Mouse (Mus musculus): ENCODE measurements around the gene Yipf1. TPM values are rescaled to one million over a fixed set of nuclear protein-coding genes. Genes with fewer than 3 reads are reported as not detected.
"Not testable (repeated sequence)": the region's sequence is repeated elsewhere in the genome, so short reads cannot be mapped to it uniquely, and the experiment has no call there.

Yipf1 gene
- total RNA-seq, 2 experiments from 2014 or later = 39.5 to 45.8 TPM

DNA sequence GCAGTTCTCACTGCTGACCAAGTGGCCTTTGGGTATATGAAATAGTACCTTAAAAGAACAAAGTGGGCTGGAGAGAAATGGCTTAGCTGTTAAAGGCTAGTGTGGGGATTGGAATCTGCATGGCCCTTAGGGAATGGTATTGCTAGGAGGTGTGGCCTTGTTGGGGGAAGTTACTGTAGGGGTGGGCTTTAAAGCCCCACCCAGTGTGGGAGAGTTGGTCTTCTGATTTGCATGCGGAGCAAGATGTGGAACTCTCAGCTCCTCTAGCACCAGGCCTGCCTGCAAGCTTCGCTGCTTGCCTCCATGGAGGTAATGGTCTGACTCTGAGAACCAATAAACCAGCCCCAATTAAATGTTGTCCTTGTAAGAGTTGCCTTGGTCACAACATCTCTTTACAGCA is 6.9 kb downstream of the Yipf1 start:
- ATAC-seq (replicated peaks; ENCODE audit: poor library complexity) = no peak

DNA sequence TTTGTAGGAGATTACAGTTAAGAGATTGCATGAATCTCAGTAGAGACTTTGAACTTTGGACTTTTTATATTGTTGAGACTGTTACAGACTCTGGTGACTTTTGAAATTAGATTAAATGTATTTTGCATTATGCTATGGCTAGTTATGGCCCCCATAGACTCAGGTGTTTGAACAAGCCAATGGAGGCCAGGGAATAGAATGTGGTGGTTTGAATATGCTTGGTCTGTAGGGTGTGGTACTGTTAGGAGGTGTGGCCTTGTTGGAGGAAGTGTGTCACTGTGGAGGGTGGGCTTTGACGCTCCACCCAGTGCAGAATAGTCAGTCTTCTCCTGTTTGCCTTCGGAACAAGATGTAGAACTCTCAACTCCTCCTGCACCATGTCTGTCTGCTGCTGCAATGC is 8.9 kb downstream of the Yipf1 start:
- no peak for ATAC-seq (replicated peaks; ENCODE audit: poor library complexity)

DNA sequence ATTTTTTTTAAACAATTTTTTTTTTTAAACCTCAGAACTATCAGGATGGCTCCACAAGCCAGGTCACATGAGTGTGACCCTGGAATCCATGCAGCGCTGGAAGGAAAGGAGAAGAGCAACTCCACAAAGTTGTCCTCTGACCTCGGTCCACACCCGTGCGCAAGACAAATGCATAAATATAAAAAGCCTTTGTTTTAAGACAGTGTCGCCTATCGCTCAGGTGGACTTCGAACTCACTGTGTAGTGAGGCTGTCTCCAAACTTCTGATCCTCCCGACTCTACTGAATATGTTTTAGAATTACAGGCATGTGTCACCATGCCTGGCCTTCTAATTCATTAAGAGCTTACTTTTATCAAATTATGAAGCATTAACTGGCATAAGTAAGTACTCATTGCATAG is 14.4 kb downstream of the Yipf1 start:
- no peak for ATAC-seq (replicated peaks; ENCODE audit: poor library complexity)

DNA sequence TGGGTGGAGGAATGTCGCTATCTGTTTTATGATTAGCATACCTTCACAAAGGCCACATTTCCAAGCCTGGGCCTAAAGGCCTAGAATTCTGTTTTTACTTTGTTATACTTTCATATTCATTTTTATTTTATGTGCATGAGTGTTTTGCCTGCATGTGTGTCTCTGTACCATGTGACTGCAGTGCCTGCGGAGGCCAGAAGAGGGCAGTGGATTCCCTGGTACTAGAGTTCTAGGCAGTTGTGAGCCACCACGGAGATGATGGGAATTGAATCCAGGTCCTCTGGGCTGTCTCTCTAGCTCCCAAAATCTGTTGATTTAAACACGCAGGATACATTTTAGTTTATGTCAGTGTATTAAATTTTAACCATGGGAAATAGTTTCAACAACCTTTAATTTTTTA is 19.4 kb downstream of the Yipf1 start:
- ATAC-seq (replicated peaks; ENCODE audit: poor library complexity) = 0 out of 2 replicates have a peak, but pooled peaks have one; percentile 29

DNA sequence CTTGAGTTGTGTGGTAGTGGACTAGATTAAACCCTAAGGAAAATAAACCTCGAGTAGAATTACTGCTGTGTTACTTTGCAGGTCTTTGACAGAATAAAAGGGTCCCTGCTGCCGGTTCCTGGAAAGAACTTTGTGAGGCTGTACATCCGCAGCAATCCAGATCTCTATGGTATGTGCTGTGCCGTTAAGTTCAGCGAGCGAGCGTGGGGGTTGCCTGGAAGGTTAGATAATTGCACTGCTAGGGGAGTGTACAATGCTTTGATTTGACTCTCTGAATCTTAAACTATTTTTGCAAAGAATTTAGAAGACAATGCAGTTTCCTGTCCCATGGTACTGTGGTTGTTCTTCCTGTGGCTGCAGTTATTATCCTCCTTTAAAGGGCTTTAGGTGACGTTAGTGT is 22.2 kb downstream of the Yipf1 start:
- ATAC-seq (replicated peaks; ENCODE audit: poor library complexity) = no peak

DNA sequence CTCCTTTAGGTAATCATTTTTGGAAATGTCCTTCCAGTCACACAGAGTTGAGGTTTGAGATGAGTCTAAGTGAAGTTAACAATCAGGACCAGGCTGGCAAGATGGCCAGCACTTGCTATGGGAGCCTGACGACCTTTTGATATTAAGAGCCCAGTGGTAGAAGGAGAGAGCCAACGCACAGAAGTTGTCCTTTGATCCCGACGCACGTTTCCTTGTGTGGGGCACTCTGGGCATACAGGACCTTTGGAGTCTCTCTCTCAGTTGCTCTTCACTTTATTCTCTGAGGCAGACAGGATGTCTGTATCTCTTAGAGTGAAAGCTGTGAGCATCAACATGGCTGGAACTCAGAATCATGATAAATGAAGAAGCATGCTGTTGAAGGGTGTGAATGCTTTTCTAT is 23.3 kb downstream of the Yipf1 start:
- no peak for ATAC-seq (replicated peaks; ENCODE audit: poor library complexity)

DNA sequence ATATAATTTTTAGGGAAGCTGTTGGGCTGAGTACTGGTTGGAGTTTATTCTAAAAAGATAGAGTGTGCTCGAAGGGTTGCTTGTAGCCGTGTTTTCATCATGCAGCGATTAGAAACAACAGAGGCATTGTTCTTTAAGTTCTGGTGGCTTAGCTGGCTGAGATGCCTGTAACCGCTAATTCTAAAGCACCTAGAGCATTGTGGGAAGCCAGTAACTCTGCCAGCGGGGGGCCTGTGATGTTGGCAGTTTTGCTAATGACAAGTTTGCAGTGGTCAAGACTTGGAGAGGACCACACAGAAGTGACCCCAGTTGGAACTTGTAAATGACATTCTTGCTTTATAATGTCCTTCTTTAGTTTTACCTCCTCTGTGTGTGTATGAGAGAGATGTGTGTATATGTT is 27.2 kb downstream of the Yipf1 start:
- no peak for ATAC-seq (replicated peaks; ENCODE audit: poor library complexity)

DNA sequence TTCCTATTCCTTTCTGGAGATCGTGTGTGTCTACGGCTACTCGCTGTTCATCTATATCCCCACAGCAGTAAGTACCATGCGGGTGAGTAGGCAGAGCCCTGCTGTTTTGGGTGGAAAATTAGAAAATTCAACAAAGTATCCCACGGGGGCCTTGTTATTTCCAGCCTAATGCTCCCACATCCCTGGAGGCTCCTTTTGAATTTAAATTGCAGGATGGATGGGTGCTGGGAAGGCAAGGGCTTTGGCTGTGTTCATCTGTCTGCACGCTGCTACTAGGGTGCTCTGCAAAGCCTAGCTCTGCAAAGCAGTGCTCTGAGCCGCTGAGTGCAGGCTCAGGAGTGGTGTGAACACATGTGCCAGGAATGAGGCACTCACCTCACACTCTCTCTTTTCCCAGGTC is 30.4 kb downstream of the Yipf1 start:
- ATAC-seq (replicated peaks; ENCODE audit: poor library complexity) = no peak

DNA sequence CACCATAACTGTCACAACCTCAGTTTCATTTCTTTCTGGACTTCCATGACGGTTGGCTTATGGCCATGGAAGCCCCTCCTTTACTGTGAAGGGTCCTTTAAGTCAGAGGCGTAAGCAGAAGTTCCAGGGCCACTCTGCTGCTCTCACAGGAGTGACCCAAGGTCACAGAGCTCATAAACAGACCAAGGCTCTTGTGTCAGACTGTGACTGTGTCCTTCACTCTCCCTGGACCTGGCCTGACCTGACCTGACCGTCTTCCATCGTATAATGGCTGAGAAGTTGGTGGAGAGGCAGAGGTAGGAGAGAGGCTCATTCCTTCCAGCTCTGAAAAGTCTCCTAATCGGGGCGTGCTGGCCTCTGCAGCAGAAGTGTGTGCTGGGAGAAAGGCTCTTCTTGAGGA is 33.1 kb downstream of the Yipf1 start:
- no peak for ATAC-seq (replicated peaks; ENCODE audit: poor library complexity)

DNA sequence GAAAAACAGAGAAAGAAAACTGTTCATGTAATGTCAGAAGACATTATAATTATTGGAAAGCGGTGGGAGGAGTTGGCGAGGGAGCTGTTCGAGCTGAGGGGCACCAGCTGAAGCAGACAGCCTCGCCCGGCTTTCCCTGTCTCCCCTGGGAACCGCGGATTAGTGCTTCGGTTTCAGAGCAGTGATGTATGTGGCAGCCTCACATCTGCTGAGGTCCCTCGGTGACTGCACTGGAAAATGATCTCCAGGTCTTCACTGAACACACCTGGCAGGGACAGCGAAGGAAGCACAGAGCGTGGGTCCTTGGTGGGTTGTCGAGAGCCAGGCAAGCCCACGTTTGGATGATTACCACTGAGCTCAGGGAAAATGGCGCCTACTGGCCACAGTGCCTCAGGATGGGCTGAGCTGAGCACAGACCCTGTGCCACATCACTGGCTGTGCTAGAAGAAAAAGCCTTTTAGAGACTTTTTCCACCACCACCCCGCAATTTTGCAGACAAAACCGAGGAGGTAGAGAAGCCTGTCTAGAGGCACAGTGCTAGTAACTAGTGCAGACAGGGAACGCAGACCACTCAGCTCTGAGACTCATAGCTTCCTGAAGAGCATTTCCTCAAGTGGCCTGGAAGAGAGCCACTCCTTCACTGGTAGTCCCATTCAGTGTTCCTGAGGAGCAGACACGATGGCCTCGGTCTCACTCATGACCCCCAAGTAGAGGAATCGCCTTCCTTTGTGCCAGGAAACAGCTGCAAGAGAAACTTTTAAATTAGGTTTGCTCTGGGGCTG is 34.6 kb downstream of the Yipf1 start:
- ATAC-seq (replicated peaks; ENCODE audit: poor library complexity) = no peak

DNA sequence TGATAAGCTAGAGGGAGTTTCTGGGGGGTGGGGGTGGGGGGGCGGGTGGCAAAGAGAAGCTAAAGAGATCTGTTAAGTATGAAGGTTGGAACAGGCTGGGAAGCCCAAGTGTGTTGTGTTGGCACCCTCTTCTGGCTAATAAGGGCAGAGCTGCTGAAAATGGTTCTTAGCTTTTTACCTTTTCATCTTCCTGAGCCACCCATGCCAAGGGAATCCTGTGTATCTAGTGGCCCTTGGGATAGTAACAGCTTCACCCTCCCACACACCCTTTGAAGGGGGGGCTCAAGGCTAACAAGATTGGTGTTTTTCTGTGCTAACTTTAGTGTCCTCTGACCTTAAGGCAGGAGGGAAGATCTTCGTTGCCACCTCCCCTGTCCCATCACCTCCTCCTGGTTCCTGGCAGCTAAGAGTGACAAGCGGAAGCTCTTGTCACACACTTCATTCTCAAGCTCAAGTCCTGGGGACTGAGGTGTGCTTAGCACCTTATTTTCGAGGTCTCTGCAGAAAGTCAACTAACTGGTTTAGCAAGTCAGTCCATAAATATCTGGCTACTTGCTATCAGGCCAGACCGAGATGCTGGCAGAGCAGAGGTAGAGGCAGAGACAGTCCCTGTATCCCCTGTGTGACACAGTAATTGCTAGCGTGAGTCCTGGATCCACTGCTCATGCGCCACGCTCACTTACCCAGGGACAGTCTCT is 35.3 kb downstream of the Yipf1 start:
- peak; percentile 84 for ATAC-seq (replicated peaks; ENCODE audit: poor library complexity)

DNA sequence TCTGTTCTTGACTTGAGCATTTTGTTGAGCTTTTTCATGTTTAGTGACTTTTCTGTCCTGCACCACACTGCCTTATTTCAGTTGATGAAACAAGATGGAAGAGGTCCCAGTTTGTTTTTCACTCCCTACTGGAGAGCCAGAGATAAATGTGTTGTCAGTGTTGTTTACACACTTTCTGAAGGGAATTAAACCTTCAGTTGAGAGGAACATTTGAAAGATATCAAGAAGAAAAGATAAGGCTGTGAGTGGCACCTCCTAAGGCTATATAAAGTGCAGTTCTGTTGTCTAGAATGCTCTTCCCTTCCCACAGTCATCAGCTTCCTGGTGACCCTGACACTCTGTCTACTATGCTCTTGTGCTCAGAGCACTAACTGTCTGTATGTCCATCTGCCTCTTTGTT is 37.2 kb downstream of the Yipf1 start:
- ATAC-seq (replicated peaks; ENCODE audit: poor library complexity) = 0 out of 2 replicates have a peak, but pooled peaks have one; percentile 5

DNA sequence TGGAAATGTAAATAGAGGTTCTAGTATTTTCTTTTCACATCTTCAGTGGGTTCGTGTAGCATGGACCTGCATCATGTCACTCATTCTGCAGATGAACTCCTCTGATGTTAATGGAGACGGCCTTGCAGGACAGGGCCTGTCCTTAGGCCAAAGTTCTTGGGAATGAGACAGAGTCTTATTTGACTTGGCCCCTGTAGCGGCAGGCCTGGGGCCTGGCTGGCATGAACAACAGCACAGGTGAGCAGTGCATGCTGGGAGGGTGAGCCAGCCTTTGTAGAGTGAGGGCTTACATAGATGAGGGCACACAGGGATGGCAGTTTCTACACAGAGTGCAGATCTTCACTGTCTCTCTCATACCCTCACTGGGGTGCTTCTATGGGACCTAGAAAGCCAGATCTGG is 39.4 kb downstream of the Yipf1 start:
- no peak for ATAC-seq (replicated peaks; ENCODE audit: poor library complexity)

DNA sequence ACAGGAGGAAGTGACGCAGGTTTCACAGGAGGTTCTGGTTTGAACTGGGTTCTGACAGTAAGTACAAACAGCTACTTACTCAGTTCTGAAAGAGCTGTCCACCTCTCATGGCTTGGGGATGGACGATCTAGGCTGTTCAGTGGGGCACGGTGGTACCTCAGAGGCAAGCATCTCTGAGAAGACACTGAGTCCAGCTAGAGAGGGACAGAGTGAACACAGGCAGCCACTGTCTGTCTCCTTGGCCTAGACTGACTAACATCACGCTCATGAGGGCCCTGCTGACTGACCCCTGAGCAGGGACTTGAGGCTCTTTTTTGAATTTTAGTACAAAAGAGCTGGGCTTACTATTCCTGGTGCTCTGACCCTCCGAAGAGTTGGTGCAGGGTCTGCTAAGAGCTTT is 40.0 kb downstream of the Yipf1 start:
- ATAC-seq (replicated peaks; ENCODE audit: poor library complexity) = no peak

DNA sequence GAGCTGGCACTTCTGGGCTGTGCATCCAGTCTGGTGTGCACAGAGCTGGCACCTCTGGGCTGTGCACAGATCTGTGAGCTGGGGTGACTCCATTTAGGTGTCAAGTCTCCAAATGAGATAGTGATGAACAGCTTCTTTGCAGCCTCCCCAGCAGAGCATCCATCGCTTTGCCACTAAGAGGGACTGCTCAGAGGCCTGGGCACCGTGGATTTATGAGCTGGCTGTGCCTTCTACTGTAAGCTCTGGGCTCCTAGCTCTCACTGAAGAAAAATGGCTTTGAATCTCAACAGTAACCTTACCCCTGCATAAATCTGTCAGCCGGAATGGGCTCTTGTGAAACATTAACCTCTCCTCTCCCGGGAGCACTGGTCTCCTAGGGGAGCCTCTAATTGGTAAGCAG is 40.4 kb downstream of the Yipf1 start:
- ATAC-seq (replicated peaks; ENCODE audit: poor library complexity) = no peak

DNA sequence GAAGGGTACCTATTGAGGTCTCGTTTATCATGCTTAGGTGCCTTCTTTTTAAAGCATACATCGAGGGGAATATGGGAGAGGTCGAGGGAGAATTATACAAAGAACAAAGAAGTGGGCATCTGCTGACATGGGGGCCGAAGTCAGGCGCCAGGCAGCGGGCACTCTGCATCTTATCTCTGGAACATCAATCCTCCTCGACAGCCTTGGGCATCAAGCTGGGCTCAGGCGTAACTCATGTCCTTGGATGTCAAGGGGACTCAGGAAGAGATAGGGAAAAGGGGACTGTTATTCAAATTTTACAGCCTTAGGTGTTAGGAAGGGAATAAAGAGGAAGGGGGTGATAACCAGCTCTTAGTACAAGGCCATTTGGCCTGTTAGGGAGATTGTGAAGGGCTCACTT is 43.0 kb downstream of the Yipf1 start:
- not testable (repeated sequence) for ATAC-seq (replicated peaks; ENCODE audit: poor library complexity)

DNA sequence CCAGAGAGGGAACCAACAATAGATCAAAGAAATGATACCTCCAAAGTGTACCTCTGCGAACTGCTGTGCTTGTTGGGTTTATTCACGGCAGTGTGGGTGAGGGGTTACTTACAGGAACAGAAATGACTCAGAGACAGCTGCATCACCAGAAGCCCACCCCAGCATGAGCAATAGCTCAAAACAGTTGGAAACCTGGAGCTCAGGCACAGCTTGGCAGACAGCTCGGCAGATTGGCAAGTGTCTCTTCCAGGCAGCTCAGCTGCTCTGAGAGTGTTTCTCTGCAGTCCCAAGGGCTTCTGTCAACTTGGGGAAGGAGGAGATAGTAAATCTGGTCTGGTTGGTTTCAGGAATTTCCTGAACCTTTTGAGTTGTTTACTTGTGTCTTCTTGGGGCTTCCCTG is 44.3 kb downstream of the Yipf1 start:
- no peak for ATAC-seq (replicated peaks; ENCODE audit: poor library complexity)

DNA sequence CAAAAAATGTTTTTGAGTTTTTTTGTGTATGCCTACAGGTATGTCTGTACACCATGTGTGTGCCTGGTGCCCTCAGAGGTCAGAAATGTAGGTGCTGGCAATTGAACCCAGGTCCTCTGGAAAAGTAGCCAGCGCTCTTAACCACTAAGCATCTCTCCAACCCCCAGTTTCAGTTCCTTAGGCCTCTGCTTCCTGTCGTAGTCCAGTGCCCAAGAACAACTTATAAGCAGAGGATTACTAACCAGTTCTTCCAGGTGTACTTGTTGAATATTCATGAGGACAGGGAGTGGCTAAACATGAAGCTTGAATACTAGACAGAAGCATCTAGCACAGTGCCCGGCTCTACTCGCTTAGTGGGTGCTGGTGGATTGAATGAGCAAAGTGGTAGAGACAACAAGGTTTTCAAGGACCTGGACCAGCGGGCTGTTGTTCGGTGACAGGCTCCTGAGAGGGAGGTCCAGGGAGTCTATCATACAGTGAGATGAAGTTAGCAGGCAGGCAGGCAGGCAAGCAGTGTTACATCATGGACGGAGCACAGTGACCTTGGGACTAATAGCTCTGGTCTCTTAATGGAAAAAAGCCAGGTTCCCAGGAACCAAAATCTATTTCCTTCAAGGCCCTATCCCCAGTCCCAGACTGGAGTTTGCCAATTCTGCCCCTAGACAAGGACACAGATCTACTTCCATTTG is 46.4 kb downstream of the Yipf1 start:
- ATAC-seq (replicated peaks; ENCODE audit: poor library complexity) = no peak

DNA sequence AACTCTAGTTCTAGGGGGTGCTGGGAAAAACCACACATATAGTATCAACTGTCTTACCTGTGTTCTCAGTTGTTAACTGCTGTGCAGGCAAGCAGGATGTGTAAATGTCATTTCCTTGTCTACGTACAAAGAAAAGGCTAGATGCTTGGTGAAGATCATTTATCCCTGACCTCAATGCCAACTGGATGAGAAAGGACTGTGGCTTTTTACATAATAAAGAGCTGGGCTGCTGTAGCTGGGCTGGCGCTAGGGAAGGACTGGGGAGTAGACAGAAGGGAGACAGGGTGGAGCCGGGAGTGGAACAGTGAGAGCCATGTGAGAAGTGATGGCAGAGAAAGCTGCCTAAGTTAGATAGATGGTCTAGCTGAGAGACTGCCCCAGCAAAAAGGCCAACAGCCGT is 48.6 kb downstream of the Yipf1 start:
- no peak for ATAC-seq (replicated peaks; ENCODE audit: poor library complexity)

DNA sequence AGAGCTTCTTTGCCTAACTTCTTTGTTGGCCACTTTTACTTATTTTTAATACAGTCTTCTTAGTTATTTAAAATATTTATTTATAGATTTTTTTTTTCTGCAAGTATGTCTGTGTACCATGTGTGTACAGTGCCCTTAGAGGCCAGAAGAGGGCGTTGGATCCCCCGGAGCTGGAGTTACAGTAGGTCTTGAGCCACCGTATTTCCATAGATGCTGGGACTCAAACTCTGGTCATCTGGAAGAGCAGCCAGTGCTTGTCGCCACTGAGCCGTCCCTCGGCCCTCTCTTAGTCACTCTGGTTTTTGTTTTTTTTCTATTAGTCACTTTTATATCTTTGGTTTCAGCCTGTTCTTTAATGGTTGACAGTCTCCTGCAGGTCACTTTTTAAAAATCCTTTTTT is 49.4 kb downstream of the Yipf1 start:
- ATAC-seq (replicated peaks; ENCODE audit: poor library complexity) = no peak

DNA sequence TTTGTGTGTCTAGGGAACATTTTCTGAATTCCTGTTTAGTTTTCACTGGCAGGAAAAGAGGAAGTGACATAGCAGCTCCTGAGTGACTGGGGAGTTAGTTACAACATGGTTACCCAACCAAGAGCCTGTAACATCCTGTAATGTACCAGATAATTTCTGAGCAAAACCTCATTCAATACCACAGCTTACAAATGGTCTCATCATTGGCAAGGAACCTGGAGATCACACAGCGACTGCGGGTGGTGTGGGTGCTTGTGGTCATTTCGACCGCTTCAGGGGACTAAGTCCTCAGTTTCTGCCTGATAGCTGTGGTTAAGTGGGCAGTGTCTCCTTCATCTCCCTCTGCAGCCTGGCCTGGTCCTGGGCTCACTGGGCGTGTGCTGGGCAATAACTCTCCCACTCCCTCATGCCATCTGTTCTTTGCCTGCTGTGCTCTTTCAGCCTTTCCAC is 50.1 kb downstream of the Yipf1 start:
- peak; percentile 73 for ATAC-seq (replicated peaks; ENCODE audit: poor library complexity)

DNA sequence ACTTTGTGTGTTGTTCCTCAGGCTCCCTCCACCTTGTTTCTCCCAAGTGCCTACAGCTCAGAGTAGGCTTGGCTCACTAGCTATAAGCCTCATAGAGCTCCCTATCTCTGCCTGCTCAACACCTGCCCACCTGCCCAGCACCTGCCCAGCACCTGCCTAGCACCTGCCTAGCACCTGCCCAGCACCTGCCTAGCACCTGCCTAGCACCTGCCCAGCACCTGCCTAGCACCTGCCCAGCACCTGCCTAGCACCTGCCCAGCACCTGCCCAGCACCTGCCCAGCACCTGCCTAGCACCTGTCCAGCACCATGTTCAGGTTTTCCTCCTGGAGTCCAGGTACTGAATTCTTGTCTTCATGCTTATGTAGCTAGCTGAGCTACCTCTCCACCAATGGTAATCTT is 52.2 kb downstream of the Yipf1 start:
- ATAC-seq (replicated peaks; ENCODE audit: poor library complexity) = not testable (repeated sequence)
